Mouse (Mus musculus): ENCODE measurements around the gene Dnaaf1.

DNA sequence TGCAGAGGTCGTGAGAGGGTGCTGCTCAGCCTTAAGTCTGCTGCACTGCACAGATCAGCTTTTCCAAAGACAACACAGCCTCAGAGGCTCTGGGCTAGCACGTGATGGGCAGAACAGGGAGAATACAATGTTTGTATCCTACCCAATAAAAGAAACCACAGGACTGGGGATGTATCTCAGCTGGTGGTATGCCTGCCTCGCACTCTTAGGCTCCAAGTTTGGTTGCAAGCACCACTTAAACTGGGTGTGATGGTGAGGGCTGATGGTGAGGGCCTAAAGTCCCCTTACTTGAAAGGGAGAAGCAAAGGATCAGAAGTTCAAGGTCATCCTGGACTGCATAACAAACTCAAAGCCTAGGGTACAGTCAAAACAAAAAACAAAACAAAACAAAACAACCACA is 30.4 kb upstream of the Dnaaf1 start:
- TF ChIP-seq CTCF (IDR thresholded peaks at IDR 0.05; ENCODE audit: insufficient read depth, low read length) (no peak), POLR2A (IDR thresholded peaks at IDR 0.05; ENCODE audit: borderline replicate concordance, extremely low read depth, low read depth, low read length) (no peak)

Measured in lung, adult 2 months (tissue).